ENCODE assay signal across 8 mouse cellular contexts in genomic region chr11:60417717-60418472, GRCm38 (mm10). TPM values are rescaled to one million over a fixed set of nuclear protein-coding genes. Genes with fewer than 3 reads are reported as not detected.
A peak's percentile ranks its signal among the peaks of the same experiment; 100 is the strongest.
DNase-seq lines count a peak whose midpoint lies in the region.

Gene Atpaf2, minus strand, starts transcription at chr11:60418457.

- DNase-seq in ovary, adult 18-20 months (ENCODE audit: low spot score) = peak; percentile 10
- no peak for DNase-seq in ovary, postnatal 14 days (ENCODE audit: low spot score)
- DNase-seq in adrenal gland, adult 18-20 months (ENCODE audit: low spot score in 2 of 2) = peak in 1 of 2 experiments; percentile 26
- DNase-seq in heart, postnatal 10 days = peak in 1 of 2 experiments; percentile 47
- peak; percentile 31 to 65 for DNase-seq in left cerebral cortex, postnatal 10 days (ENCODE audit: extremely low spot score in 1 of 2, low spot score in 2 of 2)
- DNase-seq in midbrain, embryonic 10.5 days (ENCODE audit: low spot score) = peak; percentile 57
- DNase-seq in right cerebral cortex, postnatal 25 days = no peak

- WGBS in midbrain, embryonic 10.5 days = under 1% methylated on average over 39 of the region's 39 CpGs

- H3K9me3 ChIP-seq in erythroblast, embryonic 14.5 days (ENCODE audit: control insufficient read depth, low read length) = no peaks in the 10 kb centered on the region
- no peaks in the 10 kb centered on the region for H3K9me3 ChIP-seq in midbrain, embryonic 10.5 days (replicated peaks)

- intact Hi-C loops in heart, postnatal 10 days (cut with DNase I) = no loop called here
- intact Hi-C loops in left cerebral cortex, postnatal 10 days (cut with DNase I) = loop anchor here (10.0 kb wide), 3 partner anchors 123 to 543 kb away; partner anchors contain the start of gene Rai1

- no peaks in the 10 kb centered on the region for H3K27me3 ChIP-seq in erythroblast, embryonic 14.5 days (ENCODE audit: control insufficient read depth)
- H3K27me3 ChIP-seq in midbrain, embryonic 10.5 days (ENCODE audit: low read depth, poor library complexity, severe bottlenecking) = no peaks in the 10 kb centered on the region

- H3K4me3 ChIP-seq in erythroblast, embryonic 14.5 days (replicated peaks) = peak within 1 kb of the TSS; percentile 97
- peak within 1 kb of the TSS; percentile 97 for H3K4me3 ChIP-seq in midbrain, embryonic 10.5 days

- H3K4me1 ChIP-seq in erythroblast, embryonic 14.5 days (ENCODE audit: control insufficient read depth) = peaks cover 54% of the 10 kb centered on the region
- H3K4me1 ChIP-seq in midbrain, embryonic 10.5 days = peaks cover 44% of the 10 kb centered on the region

- peaks cover 24% of the 10 kb centered on the region for H3K36me3 ChIP-seq in erythroblast, embryonic 14.5 days (ENCODE audit: control insufficient read depth)
- no peaks in the 10 kb centered on the region for H3K36me3 ChIP-seq in midbrain, embryonic 10.5 days

- peak within 1 kb of the TSS; percentile 95 for H3K27ac ChIP-seq in midbrain, embryonic 10.5 days (replicated peaks)

RNA-seq across cellular contexts. Expression of gene Atpaf2, which starts in this region (rescaled TPM):
- 10 to 100 TPM; 60.7 to 93.7 TPM for total RNA-seq in adrenal gland, adult 18-20 months (2021)
- polyA plus RNA-seq in erythroblast, embryonic 14.5 days (2012) = 6.1 and 6.9 TPM in 2 replicates
- 10 to 100 TPM; 43.8 to 55.5 TPM for total RNA-seq in heart, postnatal 10 days (2021)
- 10 to 100 TPM; 31.5 to 33.2 TPM for total RNA-seq in left cerebral cortex, postnatal 10 days (2021)
- 51.8 and 52.1 TPM in 2 replicates for polyA plus RNA-seq in midbrain, embryonic 10.5 days (2016; fragmentation: Nextera tagmentation; extraction: Ambion mirVana)

Comparison
In these comparisons a context has a peak if more than half of its experiments do, and no peak if none do; other contexts are left out.
1. DNase-seq: peak in ovary, adult 18-20 months (single experiment), left cerebral cortex, postnatal 10 days (2 of 2) and midbrain, embryonic 10.5 days (single experiment); none in ovary, postnatal 14 days (single experiment) and right cerebral cortex, postnatal 25 days (single experiment).